Mouse (Mus musculus): Measurements from ENCODE around the gene Cenps. TPM values are rescaled to one million over a fixed set of nuclear protein-coding genes. Genes with fewer than 3 reads are reported as not detected.
A peak's percentile ranks its signal among the peaks of the same experiment; 100 is the strongest.
"Not testable (repeated sequence)": the region's sequence is repeated elsewhere in the genome, so short reads cannot be mapped to it uniquely, and the experiment has no call there.

Cenps gene
- total and polyA plus RNA-seq, 2 experiments: 0.33 to 0.46 TPM

DNA sequence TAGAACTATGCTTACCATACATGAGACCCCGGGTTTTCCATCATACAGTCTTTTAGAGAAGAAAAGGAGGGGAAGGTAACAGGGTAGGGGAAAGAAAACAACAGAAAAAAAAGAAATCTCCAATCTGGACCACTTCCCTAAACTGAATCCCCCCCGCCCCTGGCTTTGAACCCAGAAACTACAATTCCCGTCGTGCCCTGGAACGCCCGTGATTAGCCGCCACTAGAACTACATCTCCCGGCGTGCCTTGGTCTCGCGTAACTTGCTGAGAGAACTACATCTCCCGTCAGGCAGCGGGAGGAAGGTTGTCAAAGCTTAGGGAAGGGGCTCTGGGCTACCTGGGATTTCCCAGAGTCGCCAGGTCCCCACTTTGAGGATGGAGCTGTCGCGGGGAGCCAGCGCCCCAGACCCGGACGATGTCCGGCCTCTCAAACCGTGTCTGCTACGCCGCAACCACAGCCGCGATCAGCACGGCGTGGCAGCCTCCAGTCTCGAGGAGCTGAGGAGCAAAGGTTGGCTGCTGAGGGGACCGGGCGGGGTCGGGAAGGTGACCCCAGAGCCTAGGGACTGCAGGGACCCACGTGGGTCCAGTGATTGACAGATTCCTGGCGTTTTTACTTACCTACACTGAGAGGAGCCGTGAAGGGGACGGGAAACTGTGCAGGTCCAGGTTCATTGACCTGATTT, 33.4 kb downstream of the Cenps start, which contains the start of gene Dffa:
Gene Dffa (plus strand): TSS at position 272 of the 687 bp plus-strand sequence.
- DNase-seq (ENCODE audit: extremely low read depth, low read depth, low spot score): peak; percentile 93
- peak within 1 kb of the TSS; percentile 94 for H3K9ac ChIP-seq (ENCODE audit: low read depth, low read length)
- peak within 1 kb of the TSS; percentile 99 for H3K27ac ChIP-seq (replicated peaks; ENCODE audit: insufficient read depth, low read depth, low read length)
- peak within 1 kb of the TSS; percentile 95 for H3K4me3 ChIP-seq (ENCODE audit: insufficient read depth, low read depth, low read length)
- H3K4me1 ChIP-seq (ENCODE audit: control insufficient read depth, insufficient read depth, low read length): peaks cover 5% of the 10 kb centered on the region
- TF ChIP-seq POLR2A (IDR thresholded peaks at IDR 0.05; ENCODE audit: extremely low read depth, insufficient read depth, low read length) (no peak), CTCF (IDR thresholded peaks at IDR 0.05; ENCODE audit: low read depth, low read length) (no peak)
- H3K27me3 ChIP-seq (ENCODE audit: control insufficient read depth, insufficient read depth, low read length): no peaks in the 10 kb centered on the region
- H3K36me3 ChIP-seq (ENCODE audit: control insufficient read depth, insufficient read depth, low read length): peaks cover 4% of the 10 kb centered on the region; the same call in 1 of the 2 replicates
- under 1% methylated on average over 35 of the region's 35 CpGs for WGBS
- H3K79me2 ChIP-seq (ENCODE audit: control insufficient read depth, insufficient read depth, low read length): peaks cover 6% of the 10 kb centered on the region

DNA sequence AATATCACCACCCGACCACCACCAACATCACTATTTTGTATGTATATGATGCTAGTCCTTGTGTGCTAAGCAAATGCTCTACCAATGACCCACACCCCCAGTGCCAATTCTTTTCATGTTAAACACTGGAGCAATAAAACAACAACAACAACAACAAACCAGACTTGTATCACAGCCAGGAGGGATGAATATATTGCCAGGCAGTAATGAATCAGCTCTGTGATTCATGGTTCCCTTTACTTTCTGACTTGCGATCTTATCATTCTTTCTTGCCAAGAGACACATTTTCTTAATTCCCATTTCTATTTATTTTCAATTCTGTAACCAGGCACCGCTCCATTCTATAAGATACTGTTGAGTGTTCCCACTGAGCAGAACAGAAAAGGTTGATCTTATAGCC, 36.0 kb downstream of the Cenps start:
- Histone ChIP-seq H3K79me2 (ENCODE audit: control insufficient read depth, insufficient read depth, low read length) (peaks cover 12% of the 10 kb centered on the region), H3K9ac (ENCODE audit: low read depth, low read length) (no peak overlapping the region), H3K4me1 (ENCODE audit: control insufficient read depth, insufficient read depth, low read length) (peaks cover 12% of the 10 kb centered on the region), H3K4me3 (ENCODE audit: insufficient read depth, low read depth, low read length) (no peak overlapping the region), H3K27ac (replicated peaks; ENCODE audit: insufficient read depth, low read depth, low read length) (no peak overlapping the region), H3K36me3 (ENCODE audit: control insufficient read depth, insufficient read depth, low read length) (no peaks in the 10 kb centered on the region), H3K27me3 (ENCODE audit: control insufficient read depth, insufficient read depth, low read length) (no peaks in the 10 kb centered on the region)
- WGBS: 87% methylated on average over 3 of the region's 3 CpGs
- TF ChIP-seq POLR2A (IDR thresholded peaks at IDR 0.05; ENCODE audit: extremely low read depth, insufficient read depth, low read length) (no peak), CTCF (IDR thresholded peaks at IDR 0.05; ENCODE audit: low read depth, low read length) (no peak)
- DNase-seq (ENCODE audit: extremely low read depth, low read depth, low spot score): no peak

DNA sequence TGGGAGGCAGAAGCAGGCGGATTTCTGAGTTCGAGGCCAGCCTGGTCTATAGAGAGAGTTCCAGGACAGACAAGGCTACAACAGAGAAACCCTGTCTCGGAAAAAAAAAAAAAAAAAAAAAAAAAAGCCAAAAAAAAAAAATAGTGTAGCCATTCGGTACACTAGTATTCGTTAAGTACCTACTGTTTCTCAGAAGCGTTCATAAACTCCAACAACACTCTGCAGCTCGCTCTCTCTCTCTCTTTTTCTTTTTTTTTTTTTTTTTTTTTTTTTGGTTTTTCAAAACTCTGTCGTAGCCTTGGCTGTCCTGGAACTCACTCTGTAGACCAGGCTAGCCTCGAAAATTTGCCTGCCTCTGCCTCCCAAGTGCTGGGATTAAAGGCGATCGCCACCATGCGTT, 37.0 kb downstream of the Cenps start:
- H3K4me3 ChIP-seq (ENCODE audit: insufficient read depth, low read depth, low read length); H3K27ac ChIP-seq (replicated peaks; ENCODE audit: insufficient read depth, low read depth, low read length); H3K27me3 ChIP-seq (ENCODE audit: control insufficient read depth, insufficient read depth, low read length); DNase-seq (ENCODE audit: extremely low read depth, low read depth, low spot score); H3K9ac ChIP-seq (ENCODE audit: low read depth, low read length); H3K36me3 ChIP-seq (ENCODE audit: control insufficient read depth, insufficient read depth, low read length): not testable (repeated sequence)
- Histone ChIP-seq H3K4me1 (ENCODE audit: control insufficient read depth, insufficient read depth, low read length) (peaks cover 17% of the 10 kb centered on the region), H3K79me2 (ENCODE audit: control insufficient read depth, insufficient read depth, low read length) (peaks cover 18% of the 10 kb centered on the region)
- 90% methylated on average over 12 of the region's 12 CpGs for WGBS

DNA sequence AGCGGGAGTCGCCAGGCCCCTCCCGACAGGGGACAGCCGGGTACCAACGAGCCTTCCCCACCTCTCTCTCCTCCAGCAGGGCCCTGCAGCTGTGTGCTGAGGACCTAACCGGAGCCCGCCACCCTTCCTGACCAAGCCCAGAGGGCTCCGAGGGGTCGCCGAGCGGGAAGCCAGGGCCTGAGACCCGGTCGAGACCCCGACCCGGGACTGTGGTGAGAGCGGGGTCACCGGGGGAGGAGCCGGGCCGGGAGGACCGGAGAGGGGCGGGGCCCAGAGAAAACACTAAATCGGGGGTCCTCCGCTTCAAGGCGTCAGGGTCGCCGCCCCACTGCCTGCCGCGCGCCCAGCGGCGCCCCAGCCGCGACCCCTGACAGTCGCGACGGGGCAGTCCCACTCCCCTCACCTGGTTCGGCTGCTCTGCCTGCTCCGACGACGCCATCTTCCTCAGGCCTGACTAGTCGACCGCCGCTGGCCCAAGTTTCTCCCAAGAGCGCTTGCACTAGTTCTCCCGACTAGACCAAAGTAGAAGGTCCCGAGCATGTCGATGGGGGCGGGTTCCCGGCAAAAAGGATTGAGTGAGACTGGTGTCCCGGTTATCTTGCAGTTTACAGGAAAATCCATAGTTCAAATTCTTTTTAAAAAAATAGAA, 37.9 kb downstream of the Cenps start, which contains the start of gene Pex14:
Gene Pex14 (minus strand): TSS at position 508 of the 649 bp plus-strand sequence.
- peak within 1 kb of the TSS; percentile 100 for H3K4me3 ChIP-seq (ENCODE audit: insufficient read depth, low read depth, low read length)
- H3K9ac ChIP-seq (ENCODE audit: low read depth, low read length): peak within 1 kb of the TSS; percentile 100
- peaks cover 20% of the 10 kb centered on the region for H3K79me2 ChIP-seq (ENCODE audit: control insufficient read depth, insufficient read depth, low read length)
- peak; percentile 80 for DNase-seq (ENCODE audit: extremely low read depth, low read depth, low spot score)
- H3K27ac ChIP-seq (replicated peaks; ENCODE audit: insufficient read depth, low read depth, low read length): peak within 1 kb of the TSS; percentile 88
- peaks cover 16% of the 10 kb centered on the region for H3K4me1 ChIP-seq (ENCODE audit: control insufficient read depth, insufficient read depth, low read length)
- WGBS: under 1% methylated on average over 50 of the region's 50 CpGs
- no peaks in the 10 kb centered on the region for H3K27me3 ChIP-seq (ENCODE audit: control insufficient read depth, insufficient read depth, low read length)
- TF ChIP-seq CTCF (IDR thresholded peaks at IDR 0.05; ENCODE audit: low read depth, low read length) (no peak), POLR2A (IDR thresholded peaks at IDR 0.05; ENCODE audit: extremely low read depth, insufficient read depth, low read length) (peak; percentile 62; the same call in 1 of the 2 replicates)
- no peaks in the 10 kb centered on the region for H3K36me3 ChIP-seq (ENCODE audit: control insufficient read depth, insufficient read depth, low read length)

DNA sequence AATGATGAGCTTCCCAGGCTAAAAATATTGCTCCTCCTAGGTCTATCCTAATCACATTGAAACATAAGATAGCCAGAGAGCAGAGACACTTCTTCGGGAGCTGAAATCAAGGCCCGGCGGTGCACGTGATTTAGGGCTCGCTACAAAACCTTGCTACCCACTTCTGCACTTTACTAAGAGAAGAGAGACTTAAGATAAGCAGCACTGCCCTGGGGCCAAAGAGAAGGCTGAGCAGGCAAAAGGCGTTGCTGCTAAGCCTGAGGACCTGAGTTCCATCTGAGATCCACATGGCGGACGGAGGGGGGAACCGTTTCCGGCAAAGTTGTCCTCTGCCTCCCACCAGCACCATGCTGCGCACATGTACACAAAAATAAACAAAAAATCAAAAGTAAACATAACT, 38.9 kb downstream of the Cenps start:
- H3K27ac ChIP-seq (replicated peaks; ENCODE audit: insufficient read depth, low read depth, low read length): peak overlapping the region; percentile 88
- H3K79me2 ChIP-seq (ENCODE audit: control insufficient read depth, insufficient read depth, low read length): peaks cover 26% of the 10 kb centered on the region
- 3% methylated on average over 11 of the region's 11 CpGs for WGBS
- H3K9ac ChIP-seq (ENCODE audit: low read depth, low read length): peak overlapping the region; percentile 100
- TF ChIP-seq POLR2A (IDR thresholded peaks at IDR 0.05; ENCODE audit: extremely low read depth, insufficient read depth, low read length) (no peak), CTCF (IDR thresholded peaks at IDR 0.05; ENCODE audit: low read depth, low read length) (no peak)
- no peak for DNase-seq (ENCODE audit: extremely low read depth, low read depth, low spot score)
- no peaks in the 10 kb centered on the region for H3K27me3 ChIP-seq (ENCODE audit: control insufficient read depth, insufficient read depth, low read length)
- H3K4me3 ChIP-seq (ENCODE audit: insufficient read depth, low read depth, low read length): peak overlapping the region; percentile 100
- no peaks in the 10 kb centered on the region for H3K36me3 ChIP-seq (ENCODE audit: control insufficient read depth, insufficient read depth, low read length)
- H3K4me1 ChIP-seq (ENCODE audit: control insufficient read depth, insufficient read depth, low read length): peaks cover 15% of the 10 kb centered on the region

DNA sequence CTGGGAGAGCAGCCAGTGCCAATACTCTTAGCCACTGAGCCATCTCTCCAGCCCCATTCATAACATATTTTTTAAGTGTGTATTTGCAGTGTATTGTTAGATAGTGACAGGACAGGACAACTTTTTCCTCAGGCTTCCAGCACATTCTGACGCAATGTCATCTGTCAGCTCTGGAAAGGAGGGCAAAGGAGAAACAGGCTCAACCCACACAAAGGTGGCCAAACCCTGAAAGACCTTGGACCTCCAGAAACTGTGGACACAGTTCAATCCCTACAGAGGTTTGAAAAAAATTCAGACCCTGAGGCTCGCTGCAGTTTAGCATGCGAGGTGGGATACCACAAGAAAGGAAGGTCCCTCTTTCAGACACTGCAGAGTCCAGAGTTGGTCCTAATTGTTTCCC, 39.5 kb downstream of the Cenps start:
- peak overlapping the region; percentile 88 for H3K27ac ChIP-seq (replicated peaks; ENCODE audit: insufficient read depth, low read depth, low read length)
- peak overlapping the region; percentile 100 for H3K4me3 ChIP-seq (ENCODE audit: insufficient read depth, low read depth, low read length)
- TF ChIP-seq CTCF (IDR thresholded peaks at IDR 0.05; ENCODE audit: low read depth, low read length): no peak
- no peak for TF ChIP-seq POLR2A (IDR thresholded peaks at IDR 0.05; ENCODE audit: extremely low read depth, insufficient read depth, low read length)
- no peaks in the 10 kb centered on the region for H3K36me3 ChIP-seq (ENCODE audit: control insufficient read depth, insufficient read depth, low read length)
- WGBS: 16% methylated on average over 3 of the region's 3 CpGs
- no peaks in the 10 kb centered on the region for H3K27me3 ChIP-seq (ENCODE audit: control insufficient read depth, insufficient read depth, low read length)
- H3K9ac ChIP-seq (ENCODE audit: low read depth, low read length): peak overlapping the region; percentile 77
- H3K79me2 ChIP-seq (ENCODE audit: control insufficient read depth, insufficient read depth, low read length): peaks cover 26% of the 10 kb centered on the region
- peaks cover 15% of the 10 kb centered on the region for H3K4me1 ChIP-seq (ENCODE audit: control insufficient read depth, insufficient read depth, low read length)
- DNase-seq (ENCODE audit: extremely low read depth, low read depth, low spot score): peak; percentile 98
